Mouse (Mus musculus) ES-Bruce4 (cell line): ENCODE data around the gene Maml2.

Experiments
- CTCF ChIP-seq: IDR thresholded peaks from one replicate; pipeline ENCODE4 v1.8.1; 2011; ENCODE audit warnings: low read depth, low read length
- POLR2A ChIP-seq: IDR thresholded peaks from one replicate; pipeline ENCODE4 v1.8.1; 2011; ENCODE audit warnings: low read length; ENCODE audit not compliant: insufficient read depth

- no peak for TF ChIP-seq POLR2A
- no peak for TF ChIP-seq CTCF
These were observed 13.3 kb downstream of the Maml2 start for GRCm38 (mm10) chr9:13311094-13311493.
